Mouse (Mus musculus): ENCODE measurements around the gene Ubqln1. TPM values are rescaled to one million over a fixed set of nuclear protein-coding genes. Genes with fewer than 3 reads are reported as not detected.

Gene Ubqln1
- polyA plus RNA-seq, 1 experiment from 2014 or later, result 184 TPM

DNA sequence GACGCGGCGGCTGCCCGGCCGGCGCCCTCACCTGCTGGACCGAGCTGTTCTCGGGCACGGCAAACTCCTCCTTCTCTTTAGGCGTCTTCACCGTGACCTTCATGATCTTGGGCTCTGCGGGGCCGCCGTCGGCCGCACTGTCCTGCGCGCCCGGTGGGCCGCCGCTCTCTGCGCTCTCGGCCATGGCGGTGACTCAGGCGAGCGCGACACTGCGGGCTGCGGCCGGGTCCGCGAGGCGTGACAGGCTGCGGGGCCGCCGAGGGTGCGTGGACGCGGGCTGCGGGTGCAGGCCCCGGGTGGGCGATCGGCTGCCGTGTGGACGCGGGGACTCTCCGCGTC lies 231 bp downstream of the Ubqln1 start:
- H3K4me2 ChIP-seq (replicated peaks), result peak overlapping the region; percentile 86
- H3K4me3 ChIP-seq, result peak overlapping the region; percentile 99
- H3K36me3 ChIP-seq, result no peaks in the 10 kb centered on the region
- WGBS, result under 1% methylated on average over 48 of the region's 48 CpGs
- peak overlapping the region; percentile 62; the same call in 1 of the 2 replicates for H3K27ac ChIP-seq
- peaks cover 23% of the 10 kb centered on the region for H3K4me1 ChIP-seq
- peak overlapping the region; percentile 96 for H3K9ac ChIP-seq
- no peaks in the 10 kb centered on the region for H3K9me3 ChIP-seq
- no peak; the same call in 1 of the 2 replicates for ATAC-seq (ENCODE audit: low FRiP score, low read depth)
- H3K27me3 ChIP-seq (replicated peaks), result no peaks in the 10 kb centered on the region

DNA sequence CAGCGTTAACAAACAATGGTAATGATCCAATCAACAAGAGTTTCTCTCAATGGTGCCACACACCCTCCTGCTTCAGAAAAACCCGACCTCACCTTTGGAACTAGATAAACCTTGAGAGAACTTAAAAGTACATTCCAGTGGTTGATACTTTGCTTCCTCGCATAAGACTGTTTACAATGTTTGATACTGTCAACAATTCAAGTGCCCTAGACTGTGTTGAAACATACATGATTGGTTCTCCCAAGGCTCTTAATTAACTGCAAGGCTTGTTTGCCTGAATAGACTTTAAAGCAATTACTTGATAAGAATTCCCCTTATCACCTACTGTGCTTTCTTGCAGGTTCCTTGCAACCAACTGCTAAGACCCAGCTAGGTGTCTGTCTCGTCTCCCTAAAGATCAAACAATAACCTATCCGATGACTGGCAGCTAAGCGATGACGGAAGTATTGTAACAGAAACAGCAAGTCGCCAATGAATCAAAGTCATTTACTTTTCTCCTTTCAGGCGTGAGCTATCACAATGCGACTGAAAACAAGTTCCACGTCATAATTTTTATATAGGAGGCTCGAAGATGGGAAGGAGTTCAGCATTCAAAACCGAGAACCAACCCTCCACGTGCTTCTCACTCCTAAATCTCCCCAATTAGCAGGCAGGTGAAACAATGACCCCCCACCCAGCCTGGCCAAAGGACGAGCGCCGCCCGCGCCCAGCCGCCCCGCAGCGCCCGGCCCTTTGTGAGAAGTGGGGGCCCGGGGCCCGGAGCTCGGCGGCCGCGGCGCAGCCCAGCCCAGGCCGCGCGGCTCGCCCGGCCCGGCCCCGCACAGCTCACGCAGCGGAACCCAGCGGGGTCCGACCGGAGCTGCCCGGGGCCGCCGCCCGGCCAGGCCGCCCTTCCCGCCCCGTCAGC lies 854 bp downstream of the Ubqln1 start:
- H3K4me1 ChIP-seq, result peaks cover 23% of the 10 kb centered on the region
- peak overlapping the region; percentile 86 for H3K4me2 ChIP-seq (replicated peaks)
- H3K4me3 ChIP-seq, result peak overlapping the region; percentile 99
- no peaks in the 10 kb centered on the region for H3K36me3 ChIP-seq
- H3K27me3 ChIP-seq (replicated peaks), result no peaks in the 10 kb centered on the region
- H3K9me3 ChIP-seq, result no peaks in the 10 kb centered on the region
- ATAC-seq (ENCODE audit: low FRiP score, low read depth), result peak; percentile 86
- H3K9ac ChIP-seq, result peak overlapping the region; percentile 96
- H3K27ac ChIP-seq, result peak overlapping the region; percentile 62; the same call in 1 of the 2 replicates
- 2% methylated on average over 49 of the region's 49 CpGs for WGBS

DNA sequence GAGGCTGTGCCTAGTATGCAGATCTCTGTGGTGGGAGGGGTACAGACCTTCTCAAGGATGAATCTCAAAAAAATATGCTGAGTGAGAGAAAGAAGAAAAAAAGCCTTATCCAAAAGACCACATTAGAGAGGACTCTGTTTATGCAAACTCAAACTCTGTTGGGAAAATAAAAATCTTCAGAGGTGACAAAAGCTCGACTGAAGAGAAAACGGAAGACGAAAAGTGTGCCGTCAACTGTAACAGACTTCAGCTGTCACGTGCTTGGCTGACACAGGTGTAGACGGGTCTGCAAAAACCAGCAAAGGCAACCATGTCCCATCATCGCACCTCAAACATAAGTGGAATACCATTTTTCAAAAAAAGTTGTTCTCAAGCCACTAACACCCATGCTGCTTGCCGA lies 1.7 kb downstream of the Ubqln1 start:
- no peak overlapping the region for H3K4me3 ChIP-seq

GRCm38 (mm10) chr13:58212530-58212929 lies 2.9 kb downstream of the Ubqln1 start:
- H3K27ac ChIP-seq, result no peak overlapping the region
- H3K9me3 ChIP-seq, result no peaks in the 10 kb centered on the region
- WGBS, result 90% methylated on average over 2 of the region's 2 CpGs
- H3K4me3 ChIP-seq, result no peak overlapping the region
- no peak overlapping the region for H3K9ac ChIP-seq
- ATAC-seq (ENCODE audit: low FRiP score, low read depth), result no peak
- no peak overlapping the region for H3K4me2 ChIP-seq (replicated peaks)
- H3K27me3 ChIP-seq (replicated peaks), result no peaks in the 10 kb centered on the region
- no peaks in the 10 kb centered on the region for H3K36me3 ChIP-seq
- peaks cover 23% of the 10 kb centered on the region for H3K4me1 ChIP-seq

More for the DNA sequence above, 1.7 kb downstream of the Ubqln1 start:
- 75% methylated on average over 8 of the region's 8 CpGs for WGBS
- no peak for ATAC-seq (ENCODE audit: low FRiP score, low read depth)
- H3K27ac ChIP-seq, result no peak overlapping the region
- H3K36me3 ChIP-seq, result no peaks in the 10 kb centered on the region
- H3K9ac ChIP-seq, result peak overlapping the region; percentile 96
- H3K9me3 ChIP-seq, result no peaks in the 10 kb centered on the region
- H3K27me3 ChIP-seq (replicated peaks), result no peaks in the 10 kb centered on the region
- H3K4me1 ChIP-seq, result peaks cover 23% of the 10 kb centered on the region
- peak overlapping the region; percentile 86 for H3K4me2 ChIP-seq (replicated peaks)

- Histone ChIP-seq H3K27ac (no peak overlapping the region), H3K9ac (no peak overlapping the region), H3K36me3 (no peaks in the 10 kb centered on the region), H3K4me2 (replicated peaks) (no peak overlapping the region), H3K4me1 (peaks cover 23% of the 10 kb centered on the region), H3K27me3 (replicated peaks) (no peaks in the 10 kb centered on the region), H3K4me3 (no peak overlapping the region), H3K9me3 (no peaks in the 10 kb centered on the region)
- ATAC-seq (ENCODE audit: low FRiP score, low read depth), result no peak
- 89% methylated on average over 5 of the region's 5 CpGs for WGBS
Observed at GRCm38 (mm10) chr13:58210441-58210840, 5.0 kb downstream of the Ubqln1 start.

GRCm38 (mm10) chr13:58206084-58206483 lies 9.4 kb downstream of the Ubqln1 start:
- Histone ChIP-seq H3K4me3 (no peak overlapping the region), H3K9ac (no peak overlapping the region), H3K36me3 (no peaks in the 10 kb centered on the region), H3K27me3 (replicated peaks) (no peaks in the 10 kb centered on the region), H3K27ac (no peak overlapping the region), H3K4me2 (replicated peaks) (no peak overlapping the region), H3K4me1 (0 out of 2 replicates have a peak, but pooled peaks cover 3% of the 10 kb centered on the region), H3K9me3 (no peaks in the 10 kb centered on the region)
- ATAC-seq (ENCODE audit: low FRiP score, low read depth), result no peak
- WGBS, result 91% methylated on average over 4 of the region's 4 CpGs

DNA sequence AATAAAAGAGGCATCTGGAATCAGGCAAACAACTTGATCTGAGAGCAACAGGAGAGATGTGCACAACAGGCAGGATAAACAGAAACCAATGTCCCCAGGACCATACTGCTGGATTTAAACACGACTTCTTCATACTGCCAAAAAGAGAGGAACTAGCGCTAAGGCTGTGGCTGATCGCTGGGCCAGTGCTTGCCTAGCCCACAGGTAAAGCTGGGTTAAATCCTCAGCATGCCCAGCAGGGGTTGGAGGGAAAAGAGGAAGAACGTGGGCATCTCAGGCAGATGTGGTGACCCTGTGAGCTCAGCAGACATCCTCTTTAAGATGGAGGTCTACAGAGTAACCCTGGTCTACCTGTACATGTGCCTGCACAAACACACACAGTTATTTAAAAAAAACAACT lies 10.5 kb downstream of the Ubqln1 start:
- no peak for ATAC-seq (ENCODE audit: low FRiP score, low read depth)
- Histone ChIP-seq H3K9me3 (no peaks in the 10 kb centered on the region), H3K36me3 (no peaks in the 10 kb centered on the region), H3K4me3 (no peak overlapping the region), H3K27me3 (replicated peaks) (no peaks in the 10 kb centered on the region), H3K9ac (no peak overlapping the region), H3K4me2 (replicated peaks) (no peak overlapping the region), H3K27ac (no peak overlapping the region), H3K4me1 (no peaks in the 10 kb centered on the region)
- WGBS, result 80% methylated on average over 4 of the region's 4 CpGs

DNA sequence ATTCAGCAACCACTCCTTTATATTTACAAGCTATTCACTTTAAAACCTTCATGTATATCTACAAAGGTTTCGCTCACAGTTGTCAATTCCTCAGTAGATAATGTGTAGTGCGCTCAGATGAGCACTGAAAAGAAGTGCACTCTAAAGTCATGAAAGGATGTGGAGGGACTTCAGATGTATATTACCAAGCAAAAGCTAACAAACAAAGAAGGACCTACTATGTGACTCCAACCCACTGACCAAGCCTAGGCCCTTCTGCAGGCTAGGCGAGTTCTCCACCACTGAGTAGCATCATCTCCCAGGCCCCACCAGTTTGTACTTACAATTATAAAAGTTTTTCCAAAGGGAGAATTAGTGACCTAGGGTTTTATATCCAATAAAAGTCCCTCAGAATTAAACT lies 11.3 kb downstream of the Ubqln1 start:
- 94% methylated on average over 3 of the region's 3 CpGs for WGBS
- Histone ChIP-seq H3K4me3 (no peak overlapping the region), H3K9me3 (no peaks in the 10 kb centered on the region), H3K4me1 (no peaks in the 10 kb centered on the region), H3K27me3 (replicated peaks) (no peaks in the 10 kb centered on the region), H3K4me2 (replicated peaks) (no peak overlapping the region), H3K9ac (no peak overlapping the region), H3K27ac (no peak overlapping the region), H3K36me3 (no peaks in the 10 kb centered on the region)
- ATAC-seq (ENCODE audit: low FRiP score, low read depth), result no peak

DNA sequence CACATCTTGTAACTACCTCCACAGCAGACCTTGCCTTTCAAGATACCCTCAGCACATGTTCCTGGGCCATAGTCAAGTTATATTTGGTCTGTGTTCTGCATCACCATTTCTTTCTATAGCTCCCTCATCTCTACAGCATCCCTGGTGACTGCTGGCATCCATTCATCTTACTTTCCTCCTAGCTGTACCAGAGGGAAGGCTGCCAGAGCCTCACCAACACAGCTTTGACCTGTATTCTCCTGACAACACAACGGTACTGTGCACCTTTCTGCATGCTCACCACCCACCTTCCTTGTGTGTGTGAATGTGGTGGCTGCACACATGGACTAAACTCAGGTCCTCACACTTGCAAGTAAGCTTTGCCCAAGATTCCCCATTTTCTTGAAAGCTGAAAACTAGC lies 12.6 kb downstream of the Ubqln1 start:
- H3K4me3 ChIP-seq, result no peak overlapping the region
- H3K9ac ChIP-seq, result no peak overlapping the region
- no peak overlapping the region for H3K27ac ChIP-seq
- H3K4me1 ChIP-seq, result no peaks in the 10 kb centered on the region
- H3K36me3 ChIP-seq, result peaks cover 3% of the 10 kb centered on the region; the same call in 1 of the 2 replicates
- H3K4me2 ChIP-seq (replicated peaks), result no peak overlapping the region
- no peak for ATAC-seq (ENCODE audit: low FRiP score, low read depth)
- H3K27me3 ChIP-seq (replicated peaks), result no peaks in the 10 kb centered on the region
- 97% methylated on average over 1 of the region's 1 CpGs for WGBS
- no peaks in the 10 kb centered on the region for H3K9me3 ChIP-seq

GRCm38 (mm10) chr13:58201908-58202307 lies 13.5 kb downstream of the Ubqln1 start:
- Histone ChIP-seq H3K9ac (no peak overlapping the region), H3K4me3 (no peak overlapping the region), H3K4me1 (no peaks in the 10 kb centered on the region), H3K27ac (no peak overlapping the region), H3K4me2 (replicated peaks) (no peak overlapping the region), H3K36me3 (peaks cover 10% of the 10 kb centered on the region), H3K9me3 (no peaks in the 10 kb centered on the region), H3K27me3 (replicated peaks) (no peaks in the 10 kb centered on the region)
- no peak for ATAC-seq (ENCODE audit: low FRiP score, low read depth)
- WGBS, result 96% methylated on average over 3 of the region's 3 CpGs

GRCm38 (mm10) chr13:58201343-58201742 lies 14.1 kb downstream of the Ubqln1 start:
- ATAC-seq (ENCODE audit: low FRiP score, low read depth), result no peak
- WGBS, result 91% methylated on average over 6 of the region's 6 CpGs
- no peaks in the 10 kb centered on the region for H3K27me3 ChIP-seq (replicated peaks)
- H3K27ac ChIP-seq, result no peak overlapping the region
- H3K36me3 ChIP-seq, result peaks cover 11% of the 10 kb centered on the region
- H3K4me2 ChIP-seq (replicated peaks), result no peak overlapping the region
- no peaks in the 10 kb centered on the region for H3K9me3 ChIP-seq
- no peaks in the 10 kb centered on the region for H3K4me1 ChIP-seq
- no peak overlapping the region for H3K4me3 ChIP-seq
- no peak overlapping the region for H3K9ac ChIP-seq

- no peak overlapping the region for H3K27ac ChIP-seq
- H3K4me3 ChIP-seq, result no peak overlapping the region
- peaks cover 30% of the 10 kb centered on the region for H3K36me3 ChIP-seq
- H3K9me3 ChIP-seq, result no peaks in the 10 kb centered on the region
- 94% methylated on average over 7 of the region's 7 CpGs for WGBS
- H3K4me2 ChIP-seq (replicated peaks), result no peak overlapping the region
- H3K9ac ChIP-seq, result no peak overlapping the region
- no peak for ATAC-seq (ENCODE audit: low FRiP score, low read depth)
- H3K4me1 ChIP-seq, result no peaks in the 10 kb centered on the region
- H3K27me3 ChIP-seq (replicated peaks), result no peaks in the 10 kb centered on the region
Observed at GRCm38 (mm10) chr13:58197981-58198640, 17.3 kb downstream of the Ubqln1 start.
